Mouse (Mus musculus): ENCODE data around the gene Stk11. TPM values are rescaled to one million over a fixed set of nuclear protein-coding genes. Genes with fewer than 3 reads are reported as not detected.

Gene Stk11
- polyA plus RNA-seq, 1 experiment from 2014 or later, result 20.7 TPM

- H3K9ac ChIP-seq, result peak overlapping the region; percentile 90
- peaks cover 50% of the 10 kb centered on the region for H3K4me1 ChIP-seq
- no peak for ATAC-seq
- H3K27me3 ChIP-seq, result no peaks in the 10 kb centered on the region
- H3K4me2 ChIP-seq, result peak overlapping the region; percentile 99
- H3K36me3 ChIP-seq (ENCODE audit: poor library complexity, severe bottlenecking), result peaks cover 45% of the 10 kb centered on the region
- peak overlapping the region; percentile 77 for H3K4me3 ChIP-seq
- no peak overlapping the region; the same call in 1 of the 2 replicates for H3K27ac ChIP-seq
- H3K9me3 ChIP-seq (replicated peaks), result no peaks in the 10 kb centered on the region
- 4% methylated on average over 30 of the region's 30 CpGs for WGBS
Measured at GRCm38 (mm10) chr10:80116927-80117691, 1.5 kb downstream of the Stk11 start.

- Histone ChIP-seq H3K4me2 (peak overlapping the region; percentile 99), H3K27ac (peak overlapping the region; percentile 68), H3K4me1 (peaks cover 50% of the 10 kb centered on the region), H3K4me3 (peak overlapping the region; percentile 77), H3K27me3 (no peaks in the 10 kb centered on the region), H3K9ac (peak overlapping the region; percentile 90), H3K36me3 (ENCODE audit: poor library complexity, severe bottlenecking) (peaks cover 50% of the 10 kb centered on the region), H3K9me3 (replicated peaks) (no peaks in the 10 kb centered on the region)
- 80% methylated on average over 1 of the region's 1 CpGs for WGBS
- ATAC-seq, result no peak
Measured at GRCm38 (mm10) chr10:80117736-80118135, 2.1 kb downstream of the Stk11 start.

- no peaks in the 10 kb centered on the region for H3K9me3 ChIP-seq (replicated peaks)
Measured at GRCm38 (mm10) chr10:80118552-80118951, 2.9 kb downstream of the Stk11 start.

GRCm38 (mm10) chr10:80120146-80120545, 4.5 kb downstream of the Stk11 start:
- Histone ChIP-seq H3K4me2 (no peak overlapping the region), H3K27ac (no peak overlapping the region), H3K27me3 (no peaks in the 10 kb centered on the region), H3K36me3 (ENCODE audit: poor library complexity, severe bottlenecking) (peaks cover 73% of the 10 kb centered on the region), H3K4me1 (peaks cover 44% of the 10 kb centered on the region), H3K9me3 (replicated peaks) (no peaks in the 10 kb centered on the region), H3K4me3 (no peak overlapping the region), H3K9ac (peak overlapping the region; percentile 34)
- WGBS, result 66% methylated on average over 2 of the region's 2 CpGs
- ATAC-seq, result no peak

More at GRCm38 (mm10) chr10:80118552-80118951, 2.9 kb downstream of the Stk11 start:
- 39% methylated on average over 6 of the region's 6 CpGs for WGBS
- Histone ChIP-seq H3K4me3 (peak overlapping the region; percentile 77), H3K27me3 (no peaks in the 10 kb centered on the region), H3K27ac (peak overlapping the region; percentile 68), H3K4me1 (peaks cover 50% of the 10 kb centered on the region), H3K4me2 (peak overlapping the region; percentile 99), H3K36me3 (ENCODE audit: poor library complexity, severe bottlenecking) (peaks cover 57% of the 10 kb centered on the region), H3K9ac (peak overlapping the region; percentile 90)
- no peak for ATAC-seq

GRCm38 (mm10) chr10:80121639-80122038, 6.0 kb downstream of the Stk11 start:
- Histone ChIP-seq H3K36me3 (ENCODE audit: poor library complexity, severe bottlenecking) (peaks cover 88% of the 10 kb centered on the region), H3K27me3 (no peaks in the 10 kb centered on the region), H3K4me2 (no peak overlapping the region), H3K9me3 (replicated peaks) (no peaks in the 10 kb centered on the region), H3K4me3 (no peak overlapping the region), H3K4me1 (peaks cover 42% of the 10 kb centered on the region), H3K9ac (no peak overlapping the region), H3K27ac (no peak overlapping the region)
- ATAC-seq, result no peak
- 98% methylated on average over 2 of the region's 2 CpGs for WGBS

GRCm38 (mm10) chr10:80123932-80124562, 8.4 kb downstream of the Stk11 start:
- WGBS, result 91% methylated on average over 9 of the region's 9 CpGs
- H3K36me3 ChIP-seq (ENCODE audit: poor library complexity, severe bottlenecking), result peaks cover 97% of the 10 kb centered on the region

GRCm38 (mm10) chr10:80127920-80128319, 12.3 kb downstream of the Stk11 start:
- peaks cover 17% of the 10 kb centered on the region for H3K4me1 ChIP-seq
- H3K27ac ChIP-seq, result no peak overlapping the region
- no peak for ATAC-seq
- H3K9ac ChIP-seq, result no peak overlapping the region
- no peaks in the 10 kb centered on the region for H3K9me3 ChIP-seq (replicated peaks)
- peaks cover 99% of the 10 kb centered on the region for H3K36me3 ChIP-seq (ENCODE audit: poor library complexity, severe bottlenecking)
- H3K27me3 ChIP-seq, result no peaks in the 10 kb centered on the region
- H3K4me2 ChIP-seq, result no peak overlapping the region
- 94% methylated on average over 8 of the region's 8 CpGs for WGBS
- H3K4me3 ChIP-seq, result peak overlapping the region; percentile 2; the same call in 1 of the 2 replicates

More at GRCm38 (mm10) chr10:80123932-80124562, 8.4 kb downstream of the Stk11 start:
- H3K9me3 ChIP-seq (replicated peaks), result no peaks in the 10 kb centered on the region
- peaks cover 18% of the 10 kb centered on the region for H3K4me1 ChIP-seq
- no peak overlapping the region for H3K4me2 ChIP-seq
- no peaks in the 10 kb centered on the region for H3K27me3 ChIP-seq
- no peak for ATAC-seq
- no peak overlapping the region for H3K4me3 ChIP-seq
- H3K9ac ChIP-seq, result no peak overlapping the region
- H3K27ac ChIP-seq, result no peak overlapping the region

GRCm38 (mm10) chr10:80129846-80130245, 14.2 kb downstream of the Stk11 start:
- Histone ChIP-seq H3K36me3 (ENCODE audit: poor library complexity, severe bottlenecking) (peaks cover 100% of the 10 kb centered on the region), H3K9me3 (replicated peaks) (no peaks in the 10 kb centered on the region), H3K4me1 (peaks cover 24% of the 10 kb centered on the region), H3K27ac (no peak overlapping the region), H3K4me2 (no peak overlapping the region), H3K27me3 (no peaks in the 10 kb centered on the region), H3K9ac (no peak overlapping the region), H3K4me3 (no peak overlapping the region)
- ATAC-seq, result no peak
- WGBS, result 92% methylated on average over 9 of the region's 9 CpGs

- no peak for ATAC-seq
- no peak overlapping the region for H3K9ac ChIP-seq
- H3K9me3 ChIP-seq (replicated peaks), result no peaks in the 10 kb centered on the region
- no peaks in the 10 kb centered on the region for H3K27me3 ChIP-seq
- H3K27ac ChIP-seq, result no peak overlapping the region
- H3K4me2 ChIP-seq, result no peak overlapping the region
- H3K36me3 ChIP-seq (ENCODE audit: poor library complexity, severe bottlenecking), result peaks cover 100% of the 10 kb centered on the region
- 87% methylated on average over 18 of the region's 18 CpGs for WGBS
- H3K4me3 ChIP-seq, result no peak overlapping the region
- H3K4me1 ChIP-seq, result peaks cover 24% of the 10 kb centered on the region
Measured at GRCm38 (mm10) chr10:80130403-80131031, 14.9 kb downstream of the Stk11 start.

GRCm38 (mm10) chr10:80131316-80131951, 15.8 kb downstream of the Stk11 start:
- Histone ChIP-seq H3K4me2 (peak overlapping the region; percentile 37), H3K4me3 (no peak overlapping the region; the same call in 1 of the 2 replicates), H3K36me3 (ENCODE audit: poor library complexity, severe bottlenecking) (peaks cover 98% of the 10 kb centered on the region), H3K4me1 (peaks cover 28% of the 10 kb centered on the region), H3K27ac (no peak overlapping the region), H3K9me3 (replicated peaks) (no peaks in the 10 kb centered on the region), H3K27me3 (peaks cover 4% of the 10 kb centered on the region; the same call in 1 of the 2 replicates), H3K9ac (peak overlapping the region; percentile 34)
- ATAC-seq, result peak; percentile 58
- WGBS, result 17% methylated on average over 55 of the region's 55 CpGs

GRCm38 (mm10) chr10:80131952-80132350, 16.3 kb downstream of the Stk11 start:
- peaks cover 33% of the 10 kb centered on the region for H3K4me1 ChIP-seq
- H3K4me2 ChIP-seq, result peak overlapping the region; percentile 37
- H3K4me3 ChIP-seq, result no peak overlapping the region
- no peak overlapping the region for H3K27ac ChIP-seq
- H3K9me3 ChIP-seq (replicated peaks), result no peaks in the 10 kb centered on the region
- peaks cover 9% of the 10 kb centered on the region for H3K27me3 ChIP-seq
- peaks cover 93% of the 10 kb centered on the region for H3K36me3 ChIP-seq (ENCODE audit: poor library complexity, severe bottlenecking)
- peak overlapping the region; percentile 34; the same call in 1 of the 2 replicates for H3K9ac ChIP-seq
- no peak for ATAC-seq
- 38% methylated on average over 27 of the region's 27 CpGs for WGBS

Data from forebrain, embryonic 13.5 days (tissue).